ENCODE assay signal across 12 mouse cellular contexts in the genomic region with DNA sequence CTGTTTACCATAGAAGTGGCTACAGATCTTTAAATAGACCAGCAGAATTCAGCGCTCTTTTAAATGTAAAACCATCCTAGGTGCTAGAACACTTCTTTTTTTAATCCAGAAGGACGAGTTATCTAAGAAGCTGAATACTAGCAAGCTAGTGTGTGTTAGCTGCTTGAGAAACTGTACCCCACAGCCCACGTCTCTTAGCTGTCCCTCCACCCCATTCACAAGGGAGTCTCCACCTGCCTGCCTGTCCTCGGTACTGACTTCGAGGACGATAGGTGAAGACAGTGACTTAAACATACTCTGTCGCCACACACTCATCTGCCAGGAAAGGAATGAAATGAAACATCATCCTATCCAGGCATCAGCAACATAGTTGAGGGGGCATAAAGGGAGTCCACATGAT.
"Had no signal": no experiment of that assay in that cellular context is flagged by ENCODE, and none has a peak within 500 bp of the region (broad histone marks: within the 10 kb centered on the region; RNA-seq: fewer than 3 reads in every experiment).

No protein-coding gene starts in this region.

- ATAC-seq: intestine, postnatal 0 days; liver, postnatal 0 days; lung, postnatal 0 days; midbrain, embryonic 15.5 days had no signal

- DNase-seq: kidney, adult 2 months; kidney, postnatal 25 days; layer of hippocampus, adult 9-11 months; layer of hippocampus, postnatal 36 days; liver, postnatal 0 days; lung, embryonic 14.5 days; spleen, adult 18-20 months; thymus, adult 18-20 months; thymus, postnatal 36 days had no signal
